Mouse (Mus musculus): ENCODE measurements around the gene Ccdc148.

DNA sequence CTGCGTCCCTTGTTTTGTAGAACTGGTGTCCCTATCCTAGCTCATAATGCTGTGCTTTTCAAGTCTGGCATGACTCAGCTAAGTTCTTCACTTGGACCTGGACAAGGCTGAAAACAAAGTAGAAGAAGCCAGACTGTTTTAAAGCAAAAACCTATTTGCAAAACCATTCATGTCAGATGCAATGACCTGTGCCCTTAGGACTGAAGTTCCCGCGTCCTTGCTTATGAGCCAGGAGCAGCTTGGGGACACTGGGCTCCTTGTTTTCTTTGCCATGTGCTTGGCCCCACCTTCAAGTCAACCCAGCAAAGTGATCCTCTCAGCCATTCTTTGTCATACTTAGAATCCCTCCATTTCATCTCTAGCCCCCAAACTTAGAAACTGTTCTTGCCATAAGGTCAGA lies 125.3 kb downstream of the Ccdc148 start:
- TF ChIP-seq CTCF (IDR thresholded peaks at IDR 0.05; ENCODE audit: low read depth, low read length) (no peak), POLR2A (IDR thresholded peaks at IDR 0.05; ENCODE audit: borderline replicate concordance, low read depth, low read length) (no peak)
